Mouse (Mus musculus): Measurements from ENCODE around the gene Zbtb41.

DNA sequence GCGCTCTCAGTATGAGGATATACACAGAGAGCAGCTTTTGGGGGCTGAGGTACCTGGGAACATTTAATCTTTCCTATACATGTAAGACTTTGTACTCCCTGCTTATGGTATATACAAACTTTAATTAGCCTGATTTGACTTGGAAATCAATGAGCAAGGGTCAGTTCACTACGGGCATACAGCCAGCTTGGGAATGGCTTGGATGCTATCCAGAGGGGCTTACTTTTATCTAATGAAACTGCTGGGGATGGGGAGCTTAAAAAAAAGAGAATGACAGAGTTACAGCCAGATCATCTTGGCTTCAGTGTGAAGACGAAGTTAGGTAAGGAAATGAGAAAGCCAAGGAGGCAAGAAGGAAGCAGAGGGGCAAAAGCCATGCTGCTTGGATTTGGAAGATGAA, 2.9 kb downstream of the Zbtb41 start:
- no peak for TF ChIP-seq CTCF (IDR thresholded peaks at IDR 0.05; ENCODE audit: low read depth, low read length)
- no peak for TF ChIP-seq POLR2A (IDR thresholded peaks at IDR 0.05; ENCODE audit: borderline replicate concordance, low read depth, low read length)

All from bone marrow macrophage, adult 2 months (primary cell).